Mouse (Mus musculus): ENCODE data around the gene Sys1. TPM values are rescaled to one million over a fixed set of nuclear protein-coding genes. Genes with fewer than 3 reads are reported as not detected.

Sys1 gene
- polyA plus RNA-seq, 1 experiment from 2014 or later: 83.1 TPM

- H3K9ac ChIP-seq (ENCODE audit: low read depth, low read length): peak overlapping the region; percentile 83
- peak overlapping the region; percentile 87 for H3K27ac ChIP-seq
- DNase-seq (ENCODE audit: low spot score): peak; percentile 35
- H3K4me1 ChIP-seq (replicated peaks; ENCODE audit: insufficient read depth, low read length): peaks cover 22% of the 10 kb centered on the region
- 18% methylated on average over 8 of the region's 8 CpGs for WGBS
- no peaks in the 10 kb centered on the region for H3K36me3 ChIP-seq (ENCODE audit: insufficient read depth, low read length)
- peak overlapping the region; percentile 63 for H3K4me2 ChIP-seq (ENCODE audit: low read length)
- no peak for TF ChIP-seq CTCF (IDR thresholded peaks at IDR 0.05; ENCODE audit: low read depth)
- no peaks in the 10 kb centered on the region for H3K27me3 ChIP-seq (ENCODE audit: insufficient read depth, low read length)
- peak overlapping the region; percentile 70 for H3K4me3 ChIP-seq (replicated peaks; ENCODE audit: low read depth, low read length)
- no peak for ATAC-seq (replicated peaks; ENCODE audit: low FRiP score, low read depth)
- H3K9me3 ChIP-seq (replicated peaks; ENCODE audit: low read length): no peaks in the 10 kb centered on the region
Observed at GRCm38 (mm10) chr2:164441155-164441554, 15.6 kb upstream of the Sys1 start.

- no peaks in the 10 kb centered on the region for H3K27me3 ChIP-seq (ENCODE audit: insufficient read depth, low read length)
- peak overlapping the region; percentile 83 for H3K9ac ChIP-seq (ENCODE audit: low read depth, low read length)
- no peaks in the 10 kb centered on the region for H3K36me3 ChIP-seq (ENCODE audit: insufficient read depth, low read length)
- no peaks in the 10 kb centered on the region for H3K9me3 ChIP-seq (replicated peaks; ENCODE audit: low read length)
- no peak for ATAC-seq (replicated peaks; ENCODE audit: low FRiP score, low read depth)
- TF ChIP-seq CTCF (IDR thresholded peaks at IDR 0.05; ENCODE audit: low read depth): no peak
- peaks cover 17% of the 10 kb centered on the region for H3K4me1 ChIP-seq (replicated peaks; ENCODE audit: insufficient read depth, low read length)
- H3K4me2 ChIP-seq (ENCODE audit: low read length): peak overlapping the region; percentile 63
- WGBS: 25% methylated on average over 7 of the region's 7 CpGs
- H3K27ac ChIP-seq: peak overlapping the region; percentile 87
- DNase-seq (ENCODE audit: low spot score): no peak
- H3K4me3 ChIP-seq (replicated peaks; ENCODE audit: low read depth, low read length): peak overlapping the region; percentile 70
Observed at GRCm38 (mm10) chr2:164441731-164442130, 15.0 kb upstream of the Sys1 start.

GRCm38 (mm10) chr2:164442315-164443050, 14.3 kb upstream of the Sys1 start:
- Histone ChIP-seq H3K4me2 (ENCODE audit: low read length) (peak overlapping the region; percentile 63), H3K4me1 (replicated peaks; ENCODE audit: insufficient read depth, low read length) (peaks cover 10% of the 10 kb centered on the region), H3K27ac (peak overlapping the region; percentile 87), H3K36me3 (ENCODE audit: insufficient read depth, low read length) (no peaks in the 10 kb centered on the region), H3K4me3 (replicated peaks; ENCODE audit: low read depth, low read length) (peak overlapping the region; percentile 70), H3K9me3 (replicated peaks; ENCODE audit: low read length) (no peaks in the 10 kb centered on the region), H3K9ac (ENCODE audit: low read depth, low read length) (peak overlapping the region; percentile 83), H3K27me3 (ENCODE audit: insufficient read depth, low read length) (no peaks in the 10 kb centered on the region)
- WGBS: 2% methylated on average over 28 of the region's 29 CpGs
- no peak for TF ChIP-seq CTCF (IDR thresholded peaks at IDR 0.05; ENCODE audit: low read depth)
- peak; percentile 58 for DNase-seq (ENCODE audit: low spot score)
- peak; percentile 41 for ATAC-seq (replicated peaks; ENCODE audit: low FRiP score, low read depth)

- peak; percentile 93 for ATAC-seq (replicated peaks; ENCODE audit: low FRiP score, low read depth)
- H3K27me3 ChIP-seq (ENCODE audit: insufficient read depth, low read length): no peaks in the 10 kb centered on the region
- no peaks in the 10 kb centered on the region for H3K9me3 ChIP-seq (replicated peaks; ENCODE audit: low read length)
- peak overlapping the region; percentile 70 for H3K4me3 ChIP-seq (replicated peaks; ENCODE audit: low read depth, low read length)
- peak overlapping the region; percentile 87 for H3K27ac ChIP-seq
- peak overlapping the region; percentile 63 for H3K4me2 ChIP-seq (ENCODE audit: low read length)
- WGBS: under 1% methylated on average over 26 of the region's 26 CpGs
- peaks cover 6% of the 10 kb centered on the region for H3K4me1 ChIP-seq (replicated peaks; ENCODE audit: insufficient read depth, low read length)
- DNase-seq (ENCODE audit: low spot score): peak; percentile 89
- peak overlapping the region; percentile 83 for H3K9ac ChIP-seq (ENCODE audit: low read depth, low read length)
- TF ChIP-seq CTCF (IDR thresholded peaks at IDR 0.05; ENCODE audit: low read depth): no peak
- no peaks in the 10 kb centered on the region for H3K36me3 ChIP-seq (ENCODE audit: insufficient read depth, low read length)
Observed at GRCm38 (mm10) chr2:164443051-164443437, 13.7 kb upstream of the Sys1 start.

- Histone ChIP-seq H3K4me3 (replicated peaks; ENCODE audit: low read depth, low read length) (peak within 1 kb of the TSS; percentile 70), H3K27ac (peak within 1 kb of the TSS; percentile 87), H3K27me3 (ENCODE audit: insufficient read depth, low read length) (no peaks in the 10 kb centered on the region), H3K9ac (ENCODE audit: low read depth, low read length) (peak within 1 kb of the TSS; percentile 83), H3K36me3 (ENCODE audit: insufficient read depth, low read length) (no peaks in the 10 kb centered on the region), H3K4me2 (ENCODE audit: low read length) (peak within 1 kb of the TSS; percentile 63), H3K9me3 (replicated peaks; ENCODE audit: low read length) (no peaks in the 10 kb centered on the region), H3K4me1 (replicated peaks; ENCODE audit: insufficient read depth, low read length) (peaks cover 6% of the 10 kb centered on the region)
- TF ChIP-seq CTCF (IDR thresholded peaks at IDR 0.05; ENCODE audit: low read depth): no peak
- DNase-seq (ENCODE audit: low spot score): no peak
- 11% methylated on average over 18 of the region's 18 CpGs for WGBS
- ATAC-seq (replicated peaks; ENCODE audit: low FRiP score, low read depth): no peak
Observed at GRCm38 (mm10) chr2:164443460-164444000, 13.2 kb upstream of the Sys1 start, which contains the start of gene Sdc4. Gene Sdc4, minus strand, starts transcription at chr2:164443887.

- no peak overlapping the region for H3K27ac ChIP-seq
- TF ChIP-seq CTCF (IDR thresholded peaks at IDR 0.05; ENCODE audit: low read depth): no peak
- no peaks in the 10 kb centered on the region for H3K36me3 ChIP-seq (ENCODE audit: insufficient read depth, low read length)
- no peak overlapping the region for H3K4me3 ChIP-seq (replicated peaks; ENCODE audit: low read depth, low read length)
- DNase-seq (ENCODE audit: low spot score): no peak
- ATAC-seq (replicated peaks; ENCODE audit: low FRiP score, low read depth): no peak
- no peaks in the 10 kb centered on the region for H3K27me3 ChIP-seq (ENCODE audit: insufficient read depth, low read length)
- 71% methylated on average over 2 of the region's 2 CpGs for WGBS
- H3K9me3 ChIP-seq (replicated peaks; ENCODE audit: low read length): no peaks in the 10 kb centered on the region
- H3K4me1 ChIP-seq (replicated peaks; ENCODE audit: insufficient read depth, low read length): peaks cover 3% of the 10 kb centered on the region
- no peak overlapping the region for H3K9ac ChIP-seq (ENCODE audit: low read depth, low read length)
- no peak overlapping the region for H3K4me2 ChIP-seq (ENCODE audit: low read length)
Observed at GRCm38 (mm10) chr2:164444701-164445100, 12.1 kb upstream of the Sys1 start.
